Mouse (Mus musculus): ENCODE measurements at regions not wholly inside any gene's neighbourhood (a gene's known extent, or its start where the extent isn't known, plus 50 kb on each side); places are given as distances from the start of the nearest gene placed in this dataset.

GRCm38 (mm10) chr16:49606500-49606899 is 92.5 kb upstream of the Ift57 start:
- no peak for DNase-seq

GRCm38 (mm10) chr16:49614801-49615200 is 84.2 kb upstream of the Ift57 start:
- peak; percentile 5 for DNase-seq

DNA sequence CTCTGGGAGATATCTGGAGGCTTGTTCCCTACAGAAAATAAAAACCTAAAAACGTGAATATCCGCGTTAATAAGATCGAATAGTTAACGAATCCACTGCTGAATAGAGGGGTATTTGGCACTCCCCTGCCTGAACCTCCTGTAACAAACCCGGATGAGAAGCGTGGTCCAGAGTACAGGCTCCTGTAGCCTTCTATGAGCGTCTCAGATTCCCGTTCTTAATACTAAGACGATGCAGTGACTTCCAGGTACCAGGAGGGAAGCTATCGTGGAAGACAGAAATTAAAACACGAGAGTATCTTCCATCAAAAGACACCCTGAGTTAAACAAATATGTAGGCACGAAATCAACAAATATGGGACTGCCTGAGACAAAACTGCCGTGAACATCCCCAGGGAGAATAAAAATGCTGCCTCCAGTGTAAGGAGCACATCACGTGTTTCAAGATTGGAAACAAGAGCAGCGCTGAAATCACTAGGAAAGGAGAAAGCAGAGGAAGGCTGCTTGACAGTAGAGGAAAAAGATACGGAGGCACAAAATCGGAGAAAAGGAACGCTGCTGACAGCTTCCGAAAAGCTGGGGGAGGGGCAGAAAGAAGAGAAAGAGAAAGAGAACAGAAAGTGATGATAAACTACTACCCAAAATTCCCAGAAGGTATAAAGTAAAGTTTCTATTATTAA is 83.6 kb upstream of the Ift57 start:
- peak; percentile 14 for DNase-seq

DNA sequence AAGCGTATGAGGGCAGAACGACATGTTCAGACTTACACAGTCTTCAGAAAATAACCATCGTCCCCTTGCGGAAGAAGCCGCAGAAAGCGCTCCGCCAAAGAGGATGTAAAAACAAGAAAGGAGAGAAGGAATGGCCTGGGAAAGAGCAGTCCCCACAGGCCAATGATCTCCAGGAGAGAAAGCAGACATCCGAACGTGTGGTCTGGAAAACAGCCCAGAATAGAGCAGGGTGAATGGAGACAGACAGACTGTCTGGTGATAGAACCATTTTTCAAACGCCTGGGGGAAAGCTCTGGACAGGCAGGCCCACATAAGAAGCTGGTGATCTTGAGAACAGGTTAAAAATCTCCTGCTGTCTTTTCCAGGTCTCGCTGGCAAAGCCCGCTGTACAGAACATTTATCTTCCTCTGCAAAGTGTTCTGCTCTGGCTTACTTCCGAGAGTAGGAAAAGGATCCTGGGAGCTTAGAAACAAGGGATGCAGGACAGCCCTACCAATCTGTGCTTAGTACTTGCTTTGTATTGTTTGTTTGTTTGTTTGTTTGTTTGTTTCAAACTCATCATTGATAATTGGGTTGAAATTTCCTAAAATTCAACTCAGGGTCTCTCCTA is 82.7 kb upstream of the Ift57 start:
- peak; percentile 39 for DNase-seq

DNA sequence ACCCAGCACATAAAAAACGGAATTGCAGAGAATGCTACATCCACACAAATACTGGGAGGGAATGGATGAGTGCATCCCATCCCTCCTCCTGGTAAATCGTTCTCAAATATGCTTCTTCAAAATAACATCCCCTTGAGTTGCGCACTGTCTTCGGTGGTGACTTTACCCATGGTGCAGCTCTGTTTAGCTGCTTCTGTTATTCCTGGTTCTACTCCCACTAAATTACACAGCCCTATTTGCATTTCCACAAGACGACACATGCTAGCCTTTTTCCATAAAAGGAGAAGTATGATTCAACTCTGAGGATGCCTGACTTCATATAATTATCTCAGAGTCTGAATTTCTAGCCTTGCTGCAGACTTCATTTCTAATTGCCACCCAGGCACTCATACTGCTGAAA is 65.5 kb upstream of the Ift57 start:
- DNase-seq: no peak

DNA sequence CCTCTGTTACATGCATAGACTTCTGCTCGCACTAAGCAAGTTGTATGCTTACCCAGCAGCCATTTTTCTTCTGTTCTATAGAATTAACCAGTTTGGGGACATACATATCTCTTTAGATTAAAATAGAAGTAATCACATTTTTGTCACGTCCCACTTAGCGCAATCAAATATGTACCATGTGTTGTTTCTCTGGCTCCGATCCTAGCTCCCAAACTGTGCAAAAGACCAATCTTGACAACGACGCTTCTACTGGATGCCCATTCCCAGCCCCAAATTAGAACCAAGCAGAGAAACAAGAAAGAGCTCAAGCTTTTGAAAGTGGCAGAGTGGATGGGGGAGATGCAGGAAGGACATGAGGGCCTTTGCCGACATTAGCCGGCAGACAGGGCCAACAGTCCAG is 63.5 kb upstream of the Ift57 start:
- DNase-seq: no peak

DNA sequence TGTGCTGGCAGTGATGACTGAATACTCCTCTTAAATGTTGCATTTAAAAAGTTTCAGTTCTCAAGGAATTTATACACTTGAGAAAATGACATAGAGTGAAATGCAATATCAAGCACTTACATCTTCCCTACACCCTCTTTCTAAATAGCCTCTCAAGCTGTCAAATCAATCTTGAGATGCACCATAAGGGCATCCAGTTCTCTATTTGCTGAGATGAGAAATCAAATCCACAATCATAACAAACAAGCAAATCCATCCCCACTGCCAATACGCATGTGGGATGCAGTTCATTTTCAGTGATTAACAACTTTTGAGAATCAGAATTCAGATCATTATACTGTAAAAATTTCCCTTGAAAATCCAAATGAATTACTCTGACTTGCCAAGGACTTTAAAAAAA is 62.6 kb upstream of the Ift57 start:
- no peak for DNase-seq

GRCm38 (mm10) chr16:49642696-49643095 is 56.3 kb upstream of the Ift57 start:
- no peak for DNase-seq

- no peak for DNase-seq
Observed at GRCm38 (mm10) chr16:49644416-49644815, 54.6 kb upstream of the Ift57 start.

DNA sequence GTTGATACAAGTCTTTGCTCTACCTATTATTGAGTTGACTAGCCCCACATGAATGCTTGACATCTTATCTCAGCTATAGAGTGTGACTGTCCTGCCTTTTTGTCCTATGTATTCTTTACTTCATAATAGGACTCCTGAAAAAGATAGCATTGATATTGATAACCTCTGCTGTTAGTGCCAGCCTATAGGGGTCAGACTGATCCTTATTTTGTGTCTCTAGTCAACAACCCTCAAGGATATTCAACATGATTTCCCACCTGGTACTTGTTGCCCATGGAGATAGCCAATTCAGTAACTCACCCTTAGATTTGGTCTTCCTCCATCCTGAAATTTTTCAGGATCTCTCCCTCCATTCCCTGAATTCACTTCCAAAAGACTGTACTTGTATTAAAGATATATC is 52.6 kb upstream of the Ift57 start:
- no peak for DNase-seq

All from cerebellum, adult 8-10 months (tissue).